In the genomic region with DNA sequence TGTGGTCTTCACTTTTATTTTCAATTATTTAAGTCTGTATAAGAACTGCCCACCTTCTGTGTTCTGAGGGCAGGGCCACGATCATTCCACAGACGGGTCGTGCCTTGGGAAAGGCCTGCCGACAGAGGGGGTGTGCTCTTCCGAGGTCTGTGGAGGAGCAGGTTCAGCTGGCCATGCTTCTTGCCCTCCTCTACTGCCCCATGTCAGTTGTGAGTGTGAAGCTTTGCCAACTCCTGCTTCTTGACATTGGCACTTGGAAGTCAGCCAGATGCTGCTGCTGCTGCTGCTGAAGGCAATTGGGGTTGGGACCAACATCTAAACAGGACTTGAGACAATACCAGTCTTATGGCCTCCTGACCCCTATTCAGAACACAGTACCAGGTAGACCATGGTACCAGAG, we compare ENCODE assay signal across 23 mouse cellular contexts.
"Had no signal": no experiment of that assay in that cellular context is flagged by ENCODE, and none has a peak within 500 bp of the region (broad histone marks: within the 10 kb centered on the region; RNA-seq: fewer than 3 reads in every experiment).

No protein-coding gene starts in this region.

- H3K36me3 ChIP-seq: limb, embryonic 10.5 days; limb, embryonic 13.5 days; liver, embryonic 12.5 days; liver, embryonic 15.5 days; lung, embryonic 15.5 days; midbrain, embryonic 12.5 days; midbrain, embryonic 15.5 days; neural tube, embryonic 13.5 days; stomach, embryonic 15.5 days had no signal

- H3K9ac ChIP-seq: limb, embryonic 13.5 days; liver, embryonic 12.5 days; liver, embryonic 15.5 days; lung, embryonic 15.5 days; midbrain, embryonic 12.5 days; midbrain, embryonic 15.5 days; neural tube, embryonic 13.5 days; stomach, embryonic 15.5 days had no signal

- H3K9me3 ChIP-seq: limb, embryonic 10.5 days; limb, embryonic 13.5 days; liver, embryonic 12.5 days; liver, embryonic 15.5 days; lung, embryonic 15.5 days; midbrain, embryonic 12.5 days; midbrain, embryonic 15.5 days; neural tube, embryonic 13.5 days; stomach, embryonic 15.5 days had no signal

- H3K4me3 ChIP-seq: limb, embryonic 10.5 days; limb, embryonic 13.5 days; liver, embryonic 12.5 days; liver, embryonic 15.5 days; lung, embryonic 15.5 days; midbrain, embryonic 12.5 days; midbrain, embryonic 15.5 days; myocyte; neural tube, embryonic 13.5 days; stomach, embryonic 15.5 days had no signal

- H3K4me1 ChIP-seq: limb, embryonic 13.5 days; liver, embryonic 12.5 days; liver, embryonic 15.5 days; lung, embryonic 15.5 days; midbrain, embryonic 12.5 days; midbrain, embryonic 15.5 days; neural tube, embryonic 13.5 days; stomach, embryonic 15.5 days had no signal

- ATAC-seq: liver, embryonic 12.5 days had no signal

- DNase-seq: kidney, adult 18-20 months; kidney, adult 9 months; kidney, postnatal 14 days; layer of hippocampus, postnatal 36 days; liver; lung, adult 18-20 months; lung, postnatal 10 days; lung, postnatal 36 days; retina, postnatal 1 day; right cerebral cortex, postnatal 25 days; spleen, adult 18-20 months; thymus, adult 18-20 months; thymus, postnatal 36 days had no signal

- H3K27ac ChIP-seq: limb, embryonic 10.5 days; limb, embryonic 13.5 days; liver, embryonic 12.5 days; liver, embryonic 15.5 days; lung, embryonic 15.5 days; midbrain, embryonic 12.5 days; midbrain, embryonic 15.5 days; neural tube, embryonic 13.5 days; stomach, embryonic 15.5 days had no signal

- H3K4me2 ChIP-seq: limb, embryonic 13.5 days; liver, embryonic 12.5 days; liver, embryonic 15.5 days; lung, embryonic 15.5 days; midbrain, embryonic 12.5 days; midbrain, embryonic 15.5 days; neural tube, embryonic 13.5 days; stomach, embryonic 15.5 days had no signal

- H3K27me3 ChIP-seq: limb, embryonic 13.5 days; liver, embryonic 12.5 days; liver, embryonic 15.5 days; lung, embryonic 15.5 days; midbrain, embryonic 12.5 days; midbrain, embryonic 15.5 days; neural tube, embryonic 13.5 days; stomach, embryonic 15.5 days had no signal
